Mouse (Mus musculus) midbrain, embryonic 14.5 days (tissue): Measurements from ENCODE around the gene Pgm2l1. TPM values are rescaled to one million over a fixed set of nuclear protein-coding genes. Genes with fewer than 3 reads are reported as not detected.

Experiments
- ATAC-seq: fragments of 200-750 bp; cut with Nextera tagmentation; 2 replicates; pipeline ENCODE4 v1.8.0; 2017; ENCODE audit warnings: moderate number of reproducible peaks, moderate library complexity; ENCODE audit not compliant: low FRiP score, low TSS enrichment
- DNase-seq: peaks from one replicate; pipeline ENCODE4 v3.0.0-alpha.2; 2015
- H3K27ac ChIP-seq: fragments of 300-500 bp; sonication (generic); replicated peaks from 2 replicates; pipeline ENCODE4 v1.5.1; 2014; ENCODE audit warnings: mild to moderate bottlenecking, low read depth, low read length, moderate library complexity
- H3K27me3 ChIP-seq: fragments of 300-500 bp; sonication (generic); 2 replicates; pipeline ENCODE4 v1.6.1; 2014; ENCODE audit warnings: low read length, control low read depth, mixed read lengths; ENCODE audit not compliant: control insufficient read depth, insufficient read depth
- H3K36me3 ChIP-seq: fragments of 300-500 bp; sonication (generic); 2 replicates; pipeline ENCODE4 v1.6.1; 2014; ENCODE audit warnings: low read length, control low read depth; ENCODE audit not compliant: control insufficient read depth, insufficient read depth
- H3K4me1 ChIP-seq: fragments of 300-500 bp; sonication (generic); 2 replicates; pipeline ENCODE4 v1.6.1; 2014; ENCODE audit warnings: mild to moderate bottlenecking, antibody characterized with exemption, low read length, control low read depth; ENCODE audit not compliant: control insufficient read depth, insufficient read depth
- H3K4me2 ChIP-seq: fragments of 300-500 bp; sonication (generic); 2 replicates; pipeline ENCODE4 v1.6.1; 2014; ENCODE audit warnings: mild to moderate bottlenecking, low read length, moderate library complexity
- H3K4me3 ChIP-seq: fragments of 300-500 bp; sonication (generic); replicated peaks from 2 replicates; pipeline ENCODE4 v1.5.1; 2014; ENCODE audit warnings: low read depth, low read length
- H3K9ac ChIP-seq: fragments of 300-500 bp; sonication (generic); replicated peaks from 2 replicates; pipeline ENCODE4 v1.6.1; 2014; ENCODE audit warnings: mild to moderate bottlenecking, low read length, moderate library complexity
- H3K9me3 ChIP-seq: fragments of 300-500 bp; sonication (generic); 2 replicates; pipeline ENCODE4 v1.6.1; 2016; ENCODE audit warnings: low read length, control low read depth, mixed read lengths; ENCODE audit not compliant: control insufficient read depth
- WGBS: fragments of 180-500 bp; shearing (Covaris S2); extraction: QIAGEN DNeasy Blood & Tissue Kit; methylation state at CpG from one replicate; pipeline ENCODE4 v1.1.7; 2014; 5-methylcytosine and 5-hydroxymethylcytosine counted together
- polyA plus RNA-seq: library from polyadenylated mRNA; unstranded; fragments of >200 nt; fragmentation: Nextera tagmentation; extraction: Ambion mirVana; gene quantifications from 2 replicates; pipeline ENCODE4 v1.2.1, GENCODE M21; 2014

The Pgm2l1 gene
- polyA plus RNA-seq, 1 experiment from 2014 or later = 30.3 TPM

- WGBS = 53% methylated on average over 6 of the region's 6 CpGs
- DNase-seq (peak; percentile 91), ATAC-seq (peak; percentile 87)
- Histone ChIP-seq H3K4me1 (peaks cover 39% of the 10 kb centered on the region), H3K27me3 (no peaks in the 10 kb centered on the region), H3K9me3 (no peaks in the 10 kb centered on the region), H3K9ac (no peak overlapping the region), H3K27ac (peak overlapping the region; percentile 87), H3K4me3 (no peak overlapping the region), H3K36me3 (no peaks in the 10 kb centered on the region), H3K4me2 (no peak overlapping the region)
These were observed 80.9 kb downstream of the Pgm2l1 start for GRCm38 (mm10) chr7:100307872-100308653.

GRCm38 (mm10) chr7:100309216-100309615 lies 82.0 kb downstream of the Pgm2l1 start:
- H3K36me3 ChIP-seq = no peaks in the 10 kb centered on the region
- no peak overlapping the region for H3K4me2 ChIP-seq
- H3K27ac ChIP-seq = peak overlapping the region; percentile 87
- ATAC-seq (no peak), DNase-seq (peak; percentile 55)
- 41% methylated on average over 1 of the region's 1 CpGs for WGBS
- H3K4me1 ChIP-seq = peaks cover 39% of the 10 kb centered on the region
- no peaks in the 10 kb centered on the region for H3K27me3 ChIP-seq
- H3K9ac ChIP-seq = no peak overlapping the region
- no peaks in the 10 kb centered on the region for H3K9me3 ChIP-seq
- no peak overlapping the region for H3K4me3 ChIP-seq

GRCm38 (mm10) chr7:100309679-100310078 lies 82.5 kb downstream of the Pgm2l1 start:
- peak overlapping the region; percentile 87 for H3K27ac ChIP-seq
- H3K27me3 ChIP-seq = no peaks in the 10 kb centered on the region
- no peaks in the 10 kb centered on the region for H3K36me3 ChIP-seq
- H3K9me3 ChIP-seq = no peaks in the 10 kb centered on the region
- DNase-seq = peak; percentile 31
- peaks cover 39% of the 10 kb centered on the region for H3K4me1 ChIP-seq
- H3K4me2 ChIP-seq = no peak overlapping the region
- H3K4me3 ChIP-seq = no peak overlapping the region
- ATAC-seq = no peak
- 40% methylated on average over 6 of the region's 6 CpGs for WGBS
- H3K9ac ChIP-seq = no peak overlapping the region

GRCm38 (mm10) chr7:100310290-100310689 lies 83.1 kb downstream of the Pgm2l1 start:
- Histone ChIP-seq H3K36me3 (no peaks in the 10 kb centered on the region), H3K4me2 (no peak overlapping the region), H3K27me3 (no peaks in the 10 kb centered on the region), H3K9ac (no peak overlapping the region), H3K4me1 (peaks cover 39% of the 10 kb centered on the region), H3K27ac (peak overlapping the region; percentile 87), H3K9me3 (no peaks in the 10 kb centered on the region), H3K4me3 (no peak overlapping the region)
- ATAC-seq (no peak), DNase-seq (no peak)
- WGBS = 79% methylated on average over 12 of the region's 12 CpGs

- no peak overlapping the region for H3K4me3 ChIP-seq
- H3K27me3 ChIP-seq = no peaks in the 10 kb centered on the region
- 91% methylated on average over 4 of the region's 4 CpGs for WGBS
- H3K4me1 ChIP-seq = peaks cover 32% of the 10 kb centered on the region
- no peak for DNase-seq
- H3K36me3 ChIP-seq = no peaks in the 10 kb centered on the region
- H3K9ac ChIP-seq = no peak overlapping the region
- H3K4me2 ChIP-seq = no peak overlapping the region
- H3K9me3 ChIP-seq = no peaks in the 10 kb centered on the region
- H3K27ac ChIP-seq = no peak overlapping the region
- ATAC-seq = no peak
These were observed 85.5 kb downstream of the Pgm2l1 start for GRCm38 (mm10) chr7:100312716-100313115.

- ATAC-seq (no peak), DNase-seq (no peak)
- Histone ChIP-seq H3K4me3 (no peak overlapping the region), H3K27me3 (no peaks in the 10 kb centered on the region), H3K9me3 (no peaks in the 10 kb centered on the region), H3K4me2 (no peak overlapping the region), H3K4me1 (no peaks in the 10 kb centered on the region), H3K36me3 (no peaks in the 10 kb centered on the region), H3K9ac (no peak overlapping the region), H3K27ac (no peak overlapping the region)
- 97% methylated on average over 8 of the region's 8 CpGs for WGBS
These were observed 89.7 kb downstream of the Pgm2l1 start for GRCm38 (mm10) chr7:100316924-100317323.

- Histone ChIP-seq H3K27ac (no peak overlapping the region), H3K27me3 (no peaks in the 10 kb centered on the region), H3K4me1 (no peaks in the 10 kb centered on the region), H3K4me2 (no peak overlapping the region), H3K4me3 (no peak overlapping the region), H3K36me3 (no peaks in the 10 kb centered on the region), H3K9me3 (no peaks in the 10 kb centered on the region), H3K9ac (no peak overlapping the region)
- 96% methylated on average over 5 of the region's 5 CpGs for WGBS
- DNase-seq = no peak
- ATAC-seq = no peak
These were observed 90.3 kb downstream of the Pgm2l1 start for GRCm38 (mm10) chr7:100317534-100317933.

- DNase-seq (no peak), ATAC-seq (no peak)
- no peaks in the 10 kb centered on the region for H3K27me3 ChIP-seq
- H3K9me3 ChIP-seq = no peaks in the 10 kb centered on the region
- no peak overlapping the region for H3K4me2 ChIP-seq
- no peak overlapping the region for H3K27ac ChIP-seq
- H3K4me3 ChIP-seq = no peak overlapping the region
- H3K36me3 ChIP-seq = peaks cover 31% of the 10 kb centered on the region
- H3K4me1 ChIP-seq = no peaks in the 10 kb centered on the region
- no peak overlapping the region for H3K9ac ChIP-seq
- WGBS = 93% methylated on average over 3 of the region's 3 CpGs
These were observed 96.5 kb downstream of the Pgm2l1 start for GRCm38 (mm10) chr7:100323721-100324120.

GRCm38 (mm10) chr7:100325482-100325881 lies 98.3 kb downstream of the Pgm2l1 start:
- ATAC-seq (no peak), DNase-seq (peak; percentile 82)
- Histone ChIP-seq H3K4me1 (no peaks in the 10 kb centered on the region), H3K27ac (no peak overlapping the region), H3K9me3 (no peaks in the 10 kb centered on the region), H3K36me3 (peaks cover 45% of the 10 kb centered on the region), H3K4me2 (no peak overlapping the region), H3K9ac (no peak overlapping the region), H3K27me3 (no peaks in the 10 kb centered on the region), H3K4me3 (no peak overlapping the region)
- 77% methylated on average over 6 of the region's 6 CpGs for WGBS
